Mouse (Mus musculus) thymus, postnatal 14 days (tissue): ENCODE measurements around the gene Ackr4.

Source experiments
- DNase-seq: peaks from one replicate; pipeline ENCODE4 v3.0.0; 2021

The Ackr4 gene

DNA sequence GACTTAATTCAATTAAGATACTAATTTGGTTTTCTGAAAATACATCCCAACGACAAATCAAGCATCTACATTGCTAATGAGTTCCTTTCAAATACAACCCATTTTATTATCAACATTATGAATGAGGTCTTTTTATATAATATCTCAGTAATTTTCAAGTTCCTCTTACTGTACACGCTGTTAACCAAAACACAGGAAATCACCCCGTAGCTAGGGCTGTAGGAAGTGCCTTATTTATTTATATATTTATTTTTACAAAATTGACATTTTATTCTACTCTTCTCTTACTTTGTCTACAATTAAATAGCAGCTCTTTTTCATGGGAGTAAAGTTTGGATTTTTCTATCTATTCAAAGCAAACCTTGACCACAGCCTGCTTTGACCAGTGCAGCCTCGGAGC, 87.0 kb downstream of the Ackr4 start:
- no peak for DNase-seq

DNA sequence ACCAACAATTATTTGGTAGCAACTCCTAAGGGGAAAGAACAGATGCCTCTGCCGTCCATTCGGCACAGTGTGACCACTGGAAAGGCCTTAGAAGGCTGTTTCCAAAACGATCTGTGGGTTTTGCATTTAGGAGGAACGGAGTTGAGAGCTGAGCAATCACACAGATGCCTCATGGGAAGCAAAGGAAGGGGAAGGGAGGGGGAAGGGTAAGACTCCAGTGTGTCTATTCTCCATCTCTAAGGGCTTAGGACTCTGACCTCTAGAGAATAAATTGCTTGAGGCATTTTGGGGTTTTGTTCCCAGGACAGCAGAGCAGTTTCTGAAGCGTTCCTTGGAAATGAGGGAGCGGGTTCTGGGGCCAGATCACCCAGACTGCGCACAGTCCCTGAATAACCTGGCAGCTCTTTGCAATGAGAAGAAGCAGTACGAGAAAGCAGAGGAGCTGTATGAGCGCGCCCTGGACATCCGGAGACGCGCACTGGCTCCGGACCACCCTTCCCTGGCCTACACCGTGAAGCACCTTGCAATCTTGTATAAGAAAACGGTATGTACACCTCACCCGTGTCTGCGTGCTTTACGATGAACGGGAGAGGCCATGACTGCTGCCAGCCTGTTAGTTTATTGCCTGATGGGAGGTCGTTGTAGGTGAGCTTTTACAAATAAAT, 87.6 kb downstream of the Ackr4 start:
- no peak for DNase-seq

DNA sequence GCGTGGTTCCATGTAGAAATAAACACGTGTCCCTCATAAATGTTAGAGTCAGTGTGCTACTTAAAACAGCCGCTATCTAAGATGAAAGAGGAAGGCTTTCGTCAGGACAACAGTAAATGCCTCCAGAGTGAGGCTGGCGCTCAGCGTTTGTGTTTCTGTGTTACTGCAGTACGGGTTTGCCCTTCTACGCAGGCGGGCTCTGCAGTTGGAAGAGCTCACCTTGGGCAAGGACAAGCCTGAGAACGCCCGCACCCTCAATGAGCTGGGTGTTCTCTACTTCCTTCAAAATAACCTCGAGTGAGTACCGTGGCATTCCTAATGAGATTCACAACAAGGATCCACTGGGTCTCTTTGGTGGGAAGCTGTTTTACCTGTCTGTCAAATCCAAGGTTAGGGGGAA, 88.5 kb downstream of the Ackr4 start:
- no peak for DNase-seq

DNA sequence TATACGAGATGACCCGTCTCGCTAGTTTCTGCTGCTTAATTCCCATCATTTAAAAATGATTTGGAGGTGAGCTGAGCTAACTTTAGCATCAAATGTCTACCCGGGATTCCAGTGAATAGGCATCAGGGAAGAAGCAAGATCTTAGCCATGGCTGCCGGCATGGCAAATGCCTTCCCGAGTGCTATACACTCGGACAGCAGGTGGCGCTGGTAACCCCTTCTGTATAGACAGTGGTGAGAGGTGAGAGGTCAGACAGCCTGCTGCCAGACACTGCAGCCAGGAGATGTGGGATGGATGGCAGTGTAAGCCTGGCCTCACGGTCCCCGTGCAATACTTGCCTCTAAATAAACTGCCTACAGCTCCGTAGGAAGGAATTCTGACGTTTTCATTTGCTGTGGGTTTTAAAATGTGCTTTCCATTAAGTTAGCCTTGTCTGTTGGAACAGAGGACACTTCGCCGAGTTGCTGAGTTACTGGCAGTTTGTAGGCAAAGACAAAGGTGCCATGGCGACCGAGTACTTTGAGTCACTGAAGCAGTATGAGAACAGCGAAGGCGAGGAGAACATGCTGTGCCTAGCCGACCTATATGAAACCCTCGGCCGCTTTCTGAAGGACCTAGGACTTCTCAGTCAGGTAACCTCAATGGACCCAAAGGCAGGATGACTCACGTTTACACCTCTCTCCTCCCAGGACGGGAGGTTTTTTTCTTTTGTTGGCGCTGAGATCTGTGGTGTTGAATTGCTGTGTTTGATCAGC, 91.3 kb downstream of the Ackr4 start:
- peak; percentile 78 for DNase-seq

DNA sequence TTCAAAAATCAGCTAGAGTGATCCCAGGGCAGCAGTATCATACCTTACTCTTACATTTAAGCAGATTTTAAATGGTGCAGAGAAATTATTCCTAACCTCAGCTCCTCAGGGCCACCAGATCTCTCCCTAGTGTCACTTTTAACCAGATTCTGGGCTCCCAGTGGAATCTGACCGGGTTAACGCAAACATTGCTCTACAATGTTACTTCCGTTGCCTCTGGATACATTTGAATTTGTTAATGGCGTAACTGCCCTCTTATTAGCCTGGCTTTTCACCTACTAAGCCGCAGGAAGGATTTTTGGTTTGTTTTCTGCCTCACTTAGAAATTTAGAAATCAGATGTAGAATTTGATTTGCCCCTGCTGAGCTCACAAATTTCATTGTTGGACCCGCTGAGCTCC, 92.0 kb downstream of the Ackr4 start:
- DNase-seq: no peak

DNA sequence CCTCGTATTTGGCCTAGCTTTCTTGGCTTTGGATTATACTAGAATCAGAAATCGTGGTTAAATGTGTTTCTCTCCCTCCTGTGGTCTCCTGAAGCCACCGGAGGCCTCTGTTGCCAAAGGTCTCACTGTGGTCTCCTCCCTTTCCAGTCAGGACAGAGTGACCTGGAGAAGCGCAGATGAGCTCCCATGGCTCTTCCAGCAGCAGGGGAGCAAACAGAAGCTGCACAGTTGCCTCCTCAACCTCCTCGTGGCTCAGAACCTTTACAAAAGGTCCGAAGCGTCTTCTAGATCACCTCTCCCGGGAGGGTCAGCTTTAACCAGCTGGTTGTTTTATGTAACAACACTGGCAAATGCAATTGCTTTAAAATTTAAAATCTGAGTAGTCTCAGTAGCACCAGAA, 92.5 kb downstream of the Ackr4 start:
- no peak for DNase-seq
